Mouse (Mus musculus): Measurements from ENCODE around the gene Olfr1032. TPM values are rescaled to one million over a fixed set of nuclear protein-coding genes. Genes with fewer than 3 reads are reported as not detected.
"Not testable (repeated sequence)": the region's sequence is repeated elsewhere in the genome, so short reads cannot be mapped to it uniquely, and the experiment has no call there.

Olfr1032 gene
- total RNA-seq (2014; rRNA removed) (not detected in 2 replicates), polyA plus RNA-seq (2015; fragmentation: Nextera tagmentation; extraction: Ambion mirVana) (not detected in 2 replicates)

DNA sequence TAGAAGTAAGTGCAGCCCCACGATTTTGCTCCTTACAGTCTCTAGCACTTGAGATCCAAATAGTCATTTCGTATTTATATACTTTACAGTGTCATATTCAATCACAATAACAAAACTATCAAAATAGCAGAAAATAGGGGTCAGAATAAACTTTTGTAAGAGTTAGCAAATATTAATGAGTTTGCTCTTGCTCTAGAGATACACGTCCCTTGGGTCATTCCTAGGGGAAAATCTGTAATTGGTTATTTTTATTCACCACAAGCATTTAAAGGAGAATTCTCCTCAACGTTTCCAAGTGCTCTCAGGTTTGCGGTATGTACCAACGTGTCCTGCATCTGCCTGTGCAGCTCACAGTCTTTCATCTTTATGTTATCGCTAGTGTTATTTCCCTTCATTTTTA is at the start of gene Olfr1032:
Gene Olfr1032 (plus strand): TSS at position 301 of the 400 bp plus-strand sequence.
- no peaks in the 10 kb centered on the region for H3K27me3 ChIP-seq (ENCODE audit: insufficient read depth, low read length)
- 83% methylated on average over 7 of the region's 7 CpGs for WGBS
- no peaks in the 10 kb centered on the region for H3K36me3 ChIP-seq (ENCODE audit: insufficient read depth, low read length)
- TF ChIP-seq CTCF (IDR thresholded peaks at IDR 0.05) = no peak
- no peaks in the 10 kb centered on the region for H3K9me3 ChIP-seq (ENCODE audit: low read length)
- no peak within 1 kb of the TSS for H3K4me3 ChIP-seq (ENCODE audit: low read depth, low read length)
- ATAC-seq (ENCODE audit: low FRiP score) = no peak
- no peak within 1 kb of the TSS for H3K4me2 ChIP-seq (ENCODE audit: low read depth, low read length, poor library complexity, severe bottlenecking)
- no peak within 1 kb of the TSS for H3K9ac ChIP-seq (replicated peaks; ENCODE audit: low read length, poor library complexity, severe bottlenecking)
- no peak within 1 kb of the TSS for H3K27ac ChIP-seq (ENCODE audit: low read depth, low read length)
- no peak for DNase-seq (ENCODE audit: low spot score)
- H3K4me1 ChIP-seq (ENCODE audit: insufficient read depth, low read length) = no peaks in the 10 kb centered on the region

DNA sequence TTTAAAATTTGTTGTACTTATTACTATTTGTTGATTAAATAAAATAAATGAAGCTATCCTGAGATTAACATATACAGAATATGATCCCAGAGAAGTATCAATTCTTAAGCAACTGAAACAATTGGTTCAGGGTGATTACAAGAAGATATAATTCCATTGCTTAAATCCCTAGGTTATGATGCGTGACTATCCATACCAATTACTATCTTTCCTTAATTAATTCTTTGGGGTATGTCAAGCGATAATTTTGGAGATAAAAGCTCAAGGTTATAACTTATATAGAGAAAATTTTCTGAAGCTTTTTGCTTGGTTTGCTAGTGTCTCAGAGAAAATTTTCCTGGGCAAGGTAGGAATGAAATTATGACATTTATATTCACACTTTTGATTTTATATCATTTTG is 31.7 kb upstream of the Olfr1032 start, which contains the start of gene Olfr1029:
Gene Olfr1029 (plus strand): TSS at position 301 of the 400 bp plus-strand sequence.
- Histone ChIP-seq H3K9me3 (ENCODE audit: low read length) (no peaks in the 10 kb centered on the region), H3K9ac (replicated peaks; ENCODE audit: low read length, poor library complexity, severe bottlenecking) (no peak within 1 kb of the TSS), H3K4me3 (ENCODE audit: low read depth, low read length) (no peak within 1 kb of the TSS), H3K27ac (ENCODE audit: low read depth, low read length) (no peak within 1 kb of the TSS), H3K27me3 (ENCODE audit: insufficient read depth, low read length) (no peaks in the 10 kb centered on the region), H3K36me3 (ENCODE audit: insufficient read depth, low read length) (no peaks in the 10 kb centered on the region), H3K4me1 (ENCODE audit: insufficient read depth, low read length) (no peaks in the 10 kb centered on the region), H3K4me2 (ENCODE audit: low read depth, low read length, poor library complexity, severe bottlenecking) (no peak within 1 kb of the TSS)
- ATAC-seq (ENCODE audit: low FRiP score) (no peak), DNase-seq (ENCODE audit: low spot score) (no peak)
- whole genome bisulfite sequencing = 82% methylated on average over 2 of the region's 2 CpGs
- no peak for TF ChIP-seq CTCF (IDR thresholded peaks at IDR 0.05)

DNA sequence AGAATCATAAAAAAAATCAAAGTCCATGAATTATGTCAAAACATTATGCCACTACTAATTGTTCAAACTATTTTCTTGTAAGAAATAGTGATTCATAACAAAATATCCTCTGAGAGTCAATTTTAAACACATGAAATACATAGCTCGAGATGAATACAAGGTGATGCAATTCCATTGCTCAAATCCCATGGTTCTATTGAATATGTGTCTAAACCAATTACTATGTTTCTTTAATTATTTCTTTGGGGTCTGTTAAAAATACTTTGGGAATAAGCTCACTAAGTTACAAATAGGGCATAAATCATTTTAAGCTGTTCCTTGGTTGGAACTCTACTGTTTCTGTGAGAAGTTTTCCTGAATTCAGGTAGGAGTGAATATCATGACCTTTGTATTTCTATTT is 26.4 kb upstream of the Olfr1032 start, which contains the start of gene Olfr1030:
Gene Olfr1030 (plus strand): TSS at position 301 of the 400 bp plus-strand sequence.
- Histone ChIP-seq H3K27ac (ENCODE audit: low read depth, low read length) (no peak within 1 kb of the TSS), H3K4me1 (ENCODE audit: insufficient read depth, low read length) (no peaks in the 10 kb centered on the region), H3K36me3 (ENCODE audit: insufficient read depth, low read length) (no peaks in the 10 kb centered on the region), H3K4me2 (ENCODE audit: low read depth, low read length, poor library complexity, severe bottlenecking) (no peak within 1 kb of the TSS), H3K9ac (replicated peaks; ENCODE audit: low read length, poor library complexity, severe bottlenecking) (no peak within 1 kb of the TSS), H3K4me3 (ENCODE audit: low read depth, low read length) (no peak within 1 kb of the TSS), H3K27me3 (ENCODE audit: insufficient read depth, low read length) (no peaks in the 10 kb centered on the region), H3K9me3 (ENCODE audit: low read length) (no peaks in the 10 kb centered on the region)
- WGBS = 68% methylated on average over 1 of the region's 1 CpGs
- ATAC-seq (ENCODE audit: low FRiP score) (no peak), DNase-seq (ENCODE audit: low spot score) (no peak)
- TF ChIP-seq CTCF (IDR thresholded peaks at IDR 0.05) = no peak

DNA sequence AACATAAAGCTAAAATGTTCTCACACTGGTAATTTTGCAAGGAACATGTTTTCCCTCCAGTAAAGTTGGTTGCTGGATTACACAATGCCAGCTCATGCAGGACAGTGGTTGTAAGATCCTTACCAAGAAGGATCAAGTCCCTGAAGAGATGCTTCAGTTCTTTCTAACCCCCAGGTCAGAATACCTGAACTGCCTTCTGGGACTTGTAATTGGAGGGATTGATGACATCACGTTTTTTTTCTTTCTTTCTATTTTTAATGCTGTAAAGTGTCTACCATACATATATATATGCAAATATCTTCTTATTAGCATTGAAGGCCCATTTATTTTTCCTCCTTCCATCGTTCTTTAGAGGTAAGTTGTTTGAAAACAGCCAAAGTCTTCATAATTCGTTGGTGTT is 15.3 kb upstream of the Olfr1032 start, which contains the start of gene Olfr1031:
Gene Olfr1031 (plus strand): TSS at position 301 of the 400 bp plus-strand sequence.
- Histone ChIP-seq H3K4me1 (ENCODE audit: insufficient read depth, low read length) (no peaks in the 10 kb centered on the region), H3K9me3 (ENCODE audit: low read length) (no peaks in the 10 kb centered on the region), H3K27me3 (ENCODE audit: insufficient read depth, low read length) (no peaks in the 10 kb centered on the region), H3K27ac (ENCODE audit: low read depth, low read length) (no peak within 1 kb of the TSS), H3K4me3 (ENCODE audit: low read depth, low read length) (no peak within 1 kb of the TSS), H3K36me3 (ENCODE audit: insufficient read depth, low read length) (no peaks in the 10 kb centered on the region), H3K4me2 (ENCODE audit: low read depth, low read length, poor library complexity, severe bottlenecking) (no peak within 1 kb of the TSS), H3K9ac (replicated peaks; ENCODE audit: low read length, poor library complexity, severe bottlenecking) (no peak within 1 kb of the TSS)
- ATAC-seq (ENCODE audit: low FRiP score) (no peak), DNase-seq (ENCODE audit: low spot score) (no peak)
- TF ChIP-seq CTCF (IDR thresholded peaks at IDR 0.05) = no peak
- 58% methylated on average over 3 of the region's 3 CpGs for WGBS

DNA sequence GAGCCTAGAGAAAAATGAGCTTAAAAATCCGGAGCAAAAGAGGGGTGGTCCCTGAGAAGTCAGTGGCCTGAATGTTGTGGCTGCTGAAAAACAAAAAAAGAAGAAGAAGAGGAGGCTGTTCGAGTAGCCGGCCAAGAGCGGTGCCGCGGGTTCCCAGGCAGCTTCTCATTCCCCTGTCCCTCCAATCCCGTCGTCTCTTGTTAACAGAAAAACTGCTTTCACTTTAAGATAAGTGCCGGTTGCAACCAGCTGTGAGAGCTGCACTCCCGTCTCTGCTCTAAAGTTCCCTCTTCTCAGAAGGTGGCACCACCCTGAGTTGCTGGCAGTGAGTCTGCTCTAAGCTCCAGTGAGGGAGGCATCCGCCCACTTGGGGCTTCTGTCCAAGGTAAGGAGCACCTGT is 15.1 kb downstream of the Olfr1032 start, which contains the start of gene Olfr1033:
Gene Olfr1033 (plus strand): TSS at position 228 of the 400 bp plus-strand sequence.
- not testable (repeated sequence) for H3K27me3 ChIP-seq (ENCODE audit: insufficient read depth, low read length); H3K9ac ChIP-seq (replicated peaks; ENCODE audit: low read length, poor library complexity, severe bottlenecking); H3K4me1 ChIP-seq (ENCODE audit: insufficient read depth, low read length); H3K9me3 ChIP-seq (ENCODE audit: low read length); H3K36me3 ChIP-seq (ENCODE audit: insufficient read depth, low read length); H3K27ac ChIP-seq (ENCODE audit: low read depth, low read length); ATAC-seq (ENCODE audit: low FRiP score)
- DNase-seq (ENCODE audit: low spot score) = peak; percentile 33
- Histone ChIP-seq H3K4me3 (ENCODE audit: low read depth, low read length) (peak within 1 kb of the TSS; percentile 32), H3K4me2 (ENCODE audit: low read depth, low read length, poor library complexity, severe bottlenecking) (peak within 1 kb of the TSS; percentile 45)
- 1% methylated on average over 10 of the region's 11 CpGs for WGBS

DNA sequence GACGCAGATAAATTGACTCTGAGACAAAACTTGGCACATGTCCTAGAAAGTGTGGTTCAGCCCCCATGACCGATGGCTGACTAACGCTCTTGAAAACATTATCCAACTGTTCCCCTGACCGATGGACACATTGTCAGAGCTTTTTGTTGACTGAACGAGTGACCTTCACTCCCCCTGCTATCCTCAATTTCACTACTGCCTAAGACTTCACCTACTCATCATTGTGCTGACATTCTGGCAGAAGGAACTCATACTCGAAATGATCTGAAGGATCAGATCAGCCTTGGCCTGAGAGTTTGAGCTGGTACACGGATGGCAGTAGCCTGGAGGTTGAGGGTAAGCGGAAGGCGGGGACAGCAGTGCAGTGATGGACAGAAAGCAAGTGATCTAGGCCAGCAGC is 16.2 kb downstream of the Olfr1032 start:
- H3K27ac ChIP-seq (ENCODE audit: low read depth, low read length); H3K4me1 ChIP-seq (ENCODE audit: insufficient read depth, low read length); H3K9me3 ChIP-seq (ENCODE audit: low read length); H3K4me2 ChIP-seq (ENCODE audit: low read depth, low read length, poor library complexity, severe bottlenecking); H3K4me3 ChIP-seq (ENCODE audit: low read depth, low read length); H3K9ac ChIP-seq (replicated peaks; ENCODE audit: low read length, poor library complexity, severe bottlenecking); ATAC-seq (ENCODE audit: low FRiP score); DNase-seq (ENCODE audit: low spot score); H3K27me3 ChIP-seq (ENCODE audit: insufficient read depth, low read length); H3K36me3 ChIP-seq (ENCODE audit: insufficient read depth, low read length): not testable (repeated sequence)
- 63% methylated on average over 2 of the region's 9 CpGs for WGBS

Measured in midbrain, postnatal 0 days (tissue).